Mouse (Mus musculus) hindbrain, embryonic 15.5 days (tissue): Measurements from ENCODE around the gene Prl2c2. TPM values are rescaled to one million over a fixed set of nuclear protein-coding genes. Genes with fewer than 3 reads are reported as not detected.
"Not testable (repeated sequence)": the region's sequence is repeated elsewhere in the genome, so short reads cannot be mapped to it uniquely, and the experiment has no call there.

ENCODE experiments used
- ATAC-seq: fragments of 200-750 bp; cut with Nextera tagmentation; 2 replicates; pipeline ENCODE4 v1.8.0; 2017; ENCODE audit warnings: low read depth, moderate number of reproducible peaks, moderate TSS enrichment; ENCODE audit not compliant: low FRiP score
- H3K27ac ChIP-seq: fragments of 300-500 bp; sonication (generic); replicated peaks from 2 replicates; pipeline ENCODE4 v1.5.1; 2015; ENCODE audit warnings: mild to moderate bottlenecking, inconsistent platforms
- H3K27me3 ChIP-seq: fragments of 300-500 bp; sonication (generic); 2 replicates; pipeline ENCODE4 v1.6.1; 2015; ENCODE audit warnings: control low read depth, inconsistent platforms
- H3K36me3 ChIP-seq: fragments of 300-500 bp; sonication (generic); 2 replicates; pipeline ENCODE4 v1.6.1; 2015; ENCODE audit warnings: control low read depth, inconsistent platforms
- H3K4me1 ChIP-seq: fragments of 300-500 bp; sonication (generic); replicated peaks from 2 replicates; pipeline ENCODE4 v1.6.1; 2015; ENCODE audit warnings: control low read depth, inconsistent platforms
- H3K4me2 ChIP-seq: fragments of 300-500 bp; sonication (generic); 2 replicates; pipeline ENCODE4 v1.6.1; 2015; ENCODE audit warnings: moderate library complexity, mild to moderate bottlenecking, inconsistent platforms
- H3K4me3 ChIP-seq: fragments of 300-500 bp; sonication (generic); 2 replicates; pipeline ENCODE4 v1.5.1; 2015; ENCODE audit warnings: mild to moderate bottlenecking, inconsistent platforms
- H3K9ac ChIP-seq: fragments of 300-500 bp; sonication (generic); 2 replicates; pipeline ENCODE4 v1.6.1; 2015; ENCODE audit warnings: inconsistent platforms
- H3K9me3 ChIP-seq: fragments of 300-500 bp; sonication (generic); 2 replicates; pipeline ENCODE4 v1.6.1; 2016; ENCODE audit warnings: control low read depth, inconsistent platforms
- WGBS: fragments of 180-500 bp; shearing (Covaris S2); methylation state at CpG from one replicate; pipeline ENCODE4 v1.1.7; 2015; 5-methylcytosine and 5-hydroxymethylcytosine counted together
- polyA plus RNA-seq: library from polyadenylated mRNA; unstranded; fragments of >200 nt; fragmentation: Nextera tagmentation; extraction: Ambion mirVana; gene quantifications from 2 replicates; pipeline ENCODE4 v1.2.1, GENCODE M21; 2015

Gene Prl2c2
- not detected in 2 replicates for polyA plus RNA-seq

GRCm38 (mm10) chr13:13005283-13005682 is at the start of gene Prl2c2:
TSS of gene Prl2c2 (minus strand) at chr13:13005383.
- not testable (repeated sequence) for H3K4me3 ChIP-seq, H3K27ac ChIP-seq, H3K4me1 ChIP-seq, H3K36me3 ChIP-seq, H3K9me3 ChIP-seq, H3K9ac ChIP-seq, H3K4me2 ChIP-seq, ATAC-seq, H3K27me3 ChIP-seq
- 59% methylated on average over 2 of the region's 2 CpGs for WGBS

- H3K9me3 ChIP-seq, ATAC-seq, H3K9ac ChIP-seq, H3K4me1 ChIP-seq, H3K27me3 ChIP-seq, H3K4me2 ChIP-seq, H3K27ac ChIP-seq, H3K36me3 ChIP-seq, H3K4me3 ChIP-seq: not testable (repeated sequence)
- 75% methylated on average over 3 of the region's 3 CpGs for WGBS
Measured at GRCm38 (mm10) chr13:13025872-13026271, 20.7 kb upstream of the Prl2c2 start.

- H3K4me3 ChIP-seq, H3K4me2 ChIP-seq, H3K27me3 ChIP-seq, H3K9ac ChIP-seq, H3K9me3 ChIP-seq, H3K36me3 ChIP-seq, ATAC-seq, H3K4me1 ChIP-seq, H3K27ac ChIP-seq: not testable (repeated sequence)
- WGBS, result 85% methylated on average over 2 of the region's 2 CpGs
Measured at GRCm38 (mm10) chr13:13013993-13014549, 8.9 kb upstream of the Prl2c2 start.

Other genes with a start within 250 kb of the Prl2c2 start
- not detected in 2 replicates for gene Prl2c3, start 205.3 kb downstream of the Prl2c2 start, polyA plus RNA-seq
- not detected in 2 replicates for gene Prl2c5, start 177.3 kb upstream of the Prl2c2 start, polyA plus RNA-seq